Mouse (Mus musculus): ENCODE measurements at regions not wholly inside any gene's neighbourhood (a gene's known extent, or its start where the extent isn't known, plus 50 kb on each side); places are given as distances from the start of the nearest gene placed in this dataset.

- 75% methylated on average over 4 of the region's 4 CpGs for WGBS
- TF ChIP-seq CTCF (IDR thresholded peaks at IDR 0.05; ENCODE audit: low read depth), result no peak
- no peak for ATAC-seq
- no peaks in the 10 kb centered on the region for H3K27me3 ChIP-seq (ENCODE audit: insufficient read depth, low read length)
- no peak for DNase-seq
- H3K9ac ChIP-seq, result no peak overlapping the region
- no peaks in the 10 kb centered on the region for H3K4me1 ChIP-seq (ENCODE audit: insufficient read depth)
- no peak overlapping the region for H3K27ac ChIP-seq (ENCODE audit: low read depth, low read length)
- H3K4me2 ChIP-seq (ENCODE audit: low read depth), result no peak overlapping the region
- no peaks in the 10 kb centered on the region for H3K9me3 ChIP-seq (ENCODE audit: low read length)
- no peak overlapping the region for H3K4me3 ChIP-seq (ENCODE audit: low read depth, low read length)
- H3K36me3 ChIP-seq (ENCODE audit: insufficient read depth), result no peaks in the 10 kb centered on the region
Measured at GRCm38 (mm10) chr3:84375832-84376231, 69.2 kb upstream of the Trim2 start.

GRCm38 (mm10) chr3:84371842-84372241 is 65.2 kb upstream of the Trim2 start:
- Histone ChIP-seq H3K4me3 (ENCODE audit: low read depth, low read length) (no peak overlapping the region), H3K36me3 (ENCODE audit: insufficient read depth) (no peaks in the 10 kb centered on the region), H3K4me1 (ENCODE audit: insufficient read depth) (no peaks in the 10 kb centered on the region), H3K9me3 (ENCODE audit: low read length) (no peaks in the 10 kb centered on the region), H3K4me2 (ENCODE audit: low read depth) (no peak overlapping the region), H3K9ac (no peak overlapping the region), H3K27me3 (ENCODE audit: insufficient read depth, low read length) (no peaks in the 10 kb centered on the region), H3K27ac (ENCODE audit: low read depth, low read length) (no peak overlapping the region)
- WGBS, result 94% methylated on average over 4 of the region's 4 CpGs
- DNase-seq (no peak), ATAC-seq (no peak)
- TF ChIP-seq CTCF (IDR thresholded peaks at IDR 0.05; ENCODE audit: low read depth), result no peak

GRCm38 (mm10) chr3:84367145-84367740 is 60.6 kb upstream of the Trim2 start:
- Histone ChIP-seq H3K27me3 (ENCODE audit: insufficient read depth, low read length) (no peaks in the 10 kb centered on the region), H3K9ac (no peak overlapping the region)
- DNase-seq, result no peak

GRCm38 (mm10) chr3:84358672-84359071 is 52.0 kb upstream of the Trim2 start:
- H3K9ac ChIP-seq, result no peak overlapping the region
- WGBS, result 87% methylated on average over 2 of the region's 2 CpGs
- no peak for ATAC-seq
- no peak for DNase-seq
- no peak overlapping the region for H3K4me2 ChIP-seq (ENCODE audit: low read depth)
- no peak for TF ChIP-seq CTCF (IDR thresholded peaks at IDR 0.05; ENCODE audit: low read depth)
- no peak overlapping the region for H3K27ac ChIP-seq (ENCODE audit: low read depth, low read length)
- no peaks in the 10 kb centered on the region for H3K36me3 ChIP-seq (ENCODE audit: insufficient read depth)
- no peaks in the 10 kb centered on the region for H3K9me3 ChIP-seq (ENCODE audit: low read length)
- H3K4me3 ChIP-seq (ENCODE audit: low read depth, low read length), result no peak overlapping the region
- H3K27me3 ChIP-seq (ENCODE audit: insufficient read depth, low read length), result no peaks in the 10 kb centered on the region
- no peaks in the 10 kb centered on the region for H3K4me1 ChIP-seq (ENCODE audit: insufficient read depth)

More at GRCm38 (mm10) chr3:84367145-84367740, 60.6 kb upstream of the Trim2 start:
- Histone ChIP-seq H3K4me3 (ENCODE audit: low read depth, low read length) (no peak overlapping the region), H3K36me3 (ENCODE audit: insufficient read depth) (no peaks in the 10 kb centered on the region), H3K27ac (ENCODE audit: low read depth, low read length) (no peak overlapping the region), H3K4me2 (ENCODE audit: low read depth) (no peak overlapping the region), H3K9me3 (ENCODE audit: low read length) (no peaks in the 10 kb centered on the region), H3K4me1 (ENCODE audit: insufficient read depth) (no peaks in the 10 kb centered on the region)
- ATAC-seq, result no peak
- 89% methylated on average over 6 of the region's 6 CpGs for WGBS
- TF ChIP-seq CTCF (IDR thresholded peaks at IDR 0.05; ENCODE audit: low read depth), result no peak

GRCm38 (mm10) chr3:84356690-84357014 is 50.0 kb upstream of the Trim2 start:
- ATAC-seq, result no peak
- 93% methylated on average over 8 of the region's 8 CpGs for WGBS
- Histone ChIP-seq H3K9ac (no peak overlapping the region), H3K27me3 (ENCODE audit: insufficient read depth, low read length) (no peaks in the 10 kb centered on the region), H3K36me3 (ENCODE audit: insufficient read depth) (no peaks in the 10 kb centered on the region), H3K4me3 (ENCODE audit: low read depth, low read length) (no peak overlapping the region), H3K4me1 (ENCODE audit: insufficient read depth) (no peaks in the 10 kb centered on the region), H3K9me3 (ENCODE audit: low read length) (no peaks in the 10 kb centered on the region), H3K4me2 (ENCODE audit: low read depth) (no peak overlapping the region), H3K27ac (ENCODE audit: low read depth, low read length) (no peak overlapping the region)
- DNase-seq, result no peak
- no peak for TF ChIP-seq CTCF (IDR thresholded peaks at IDR 0.05; ENCODE audit: low read depth)
